Mouse (Mus musculus) sigmoid colon, adult 10 weeks (tissue): Measurements from ENCODE around the gene Sec22c. TPM values are rescaled to one million over a fixed set of nuclear protein-coding genes. Genes with fewer than 3 reads are reported as not detected.

ENCODE experiments used
- polyA plus RNA-seq: library from polyadenylated mRNA; stranded (reverse); fragments of 350-450 nt; fragmentation: Illumina TruSeq; extraction: RNeasy Lipid Tissue Mini Kit (QIAGEN cat#74804); gene quantifications from one replicate; pipeline ENCODE4 v1.2.3, GENCODE M21; 2014; ENCODE audit warnings: low read depth, low replicate concordance

The Sec22c gene
- polyA plus RNA-seq: 9.0 TPM

GRCm38 (mm10) chr9:121704646-121705625 is at the start of gene Sec22c:
Sec22c (minus strand) TSS chr9:121705490.

GRCm38 (mm10) chr9:121718792-121719318 is 13.6 kb upstream of the Sec22c start, which contains the start of gene Nktr:
Nktr (plus strand) TSS chr9:121719169.

GRCm38 (mm10) chr9:121709898-121710583 is 4.8 kb upstream of the Sec22c start, which contains the start of gene Ss18l2:
Ss18l2 (plus strand) TSS chr9:121710329.

GRCm38 (mm10) chr9:121642401-121643181 is 62.7 kb downstream of the Sec22c start, which contains the start of gene Vipr1:
Vipr1 (plus strand) TSS chr9:121642716.

GRCm38 (mm10) chr9:121642001-121642400 is 63.3 kb downstream of the Sec22c start, which contains the start of gene Lyzl4:
Lyzl4 (minus strand) TSS chr9:121642096.

Other genes starting within 250 kb of the Sec22c start
- 1.3 TPM for gene Cck, start 209.8 kb downstream of the Sec22c start, polyA plus RNA-seq
- not detected for gene Lyzl4, start 63.4 kb downstream of the Sec22c start, polyA plus RNA-seq
- 37.1 TPM for gene Vipr1, start 62.8 kb downstream of the Sec22c start, polyA plus RNA-seq
- gene Ss18l2, start 4.8 kb upstream of the Sec22c start, polyA plus RNA-seq: 42.2 TPM
- gene Nktr, start 13.7 kb upstream of the Sec22c start, polyA plus RNA-seq: 270 TPM
- gene Zfp651, start 53.8 kb upstream of the Sec22c start, polyA plus RNA-seq: 0.44 TPM
- gene Klhl40, start 72.1 kb upstream of the Sec22c start, polyA plus RNA-seq: not detected
- gene Hhatl, start 87.0 kb upstream of the Sec22c start, polyA plus RNA-seq: not detected
- gene Ccdc13, start 134.0 kb upstream of the Sec22c start, polyA plus RNA-seq: not detected
- 174 TPM for gene Higd1a, start 152.9 kb upstream of the Sec22c start, polyA plus RNA-seq
- gene Ackr2, start 192.9 kb upstream of the Sec22c start, polyA plus RNA-seq: 1.5 TPM
- gene Cyp8b1, start 210.8 kb upstream of the Sec22c start, polyA plus RNA-seq: not detected
- gene Fam198a, start 245.5 kb upstream of the Sec22c start, polyA plus RNA-seq: 0.50 TPM